8 mouse cellular contexts compared by ENCODE assay signal in the genomic region with DNA sequence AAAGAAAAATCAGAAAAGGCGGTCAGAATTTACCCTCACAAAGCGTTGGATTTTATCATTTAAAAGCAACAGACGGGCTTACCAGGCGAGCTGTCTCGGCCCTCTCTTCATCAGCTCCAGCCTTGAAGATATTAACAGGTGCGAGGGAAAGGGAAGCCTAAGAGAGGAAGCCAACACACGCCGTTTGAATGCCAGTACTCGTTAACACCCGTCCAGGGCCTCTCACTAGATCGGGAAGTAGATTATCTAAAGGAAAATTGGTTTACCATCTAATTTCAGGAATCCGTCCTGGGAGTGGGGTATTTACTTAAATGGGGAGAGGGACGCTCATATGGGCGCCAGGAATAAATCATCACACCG. TPM values are rescaled to one million over a fixed set of nuclear protein-coding genes. Genes with fewer than 3 reads are reported as not detected.
DNase-seq lines count a peak whose midpoint lies in the region; ATAC-seq and TF ChIP-seq lines count a peak whose summit lies in the region.

No protein-coding gene starts in this region.

- peaks cover 8% of the 10 kb centered on the region for H3K4me1 ChIP-seq in thymus, adult 2 months (replicated peaks; ENCODE audit: control insufficient read depth, insufficient read depth, low read length)
- H3K4me1 ChIP-seq in forebrain, embryonic 14.5 days (ENCODE audit: control insufficient read depth, insufficient read depth, low read length), result peaks cover 6% of the 10 kb centered on the region
- peaks cover 46% of the 10 kb centered on the region for H3K4me1 ChIP-seq in liver, embryonic 13.5 days (replicated peaks)
- H3K4me1 ChIP-seq in stomach, postnatal 0 days (replicated peaks; ENCODE audit: control insufficient read depth, insufficient read depth), result no peaks in the 10 kb centered on the region

- TF ChIP-seq EP300 in stomach, postnatal 0 days (optimal IDR thresholded peaks at IDR 0.05), result no peak

- H3K9me3 ChIP-seq in forebrain, embryonic 14.5 days (replicated peaks; ENCODE audit: control insufficient read depth, low read length), result no peaks in the 10 kb centered on the region
- no peaks in the 10 kb centered on the region for H3K9me3 ChIP-seq in liver, embryonic 13.5 days (replicated peaks)
- H3K9me3 ChIP-seq in stomach, postnatal 0 days (ENCODE audit: control insufficient read depth, low read length), result no peaks in the 10 kb centered on the region

- WGBS in thymus, adult 2 months, result 2% methylated on average over 15 of the region's 15 CpGs
- 5% methylated on average over 15 of the region's 15 CpGs for WGBS in forebrain, embryonic 14.5 days
- under 1% methylated on average over 15 of the region's 15 CpGs for WGBS in liver, embryonic 13.5 days (ENCODE audit: insufficient replicate concordance)
- 2% methylated on average over 15 of the region's 15 CpGs for WGBS in stomach, postnatal 0 days

- H3K9ac ChIP-seq in forebrain, embryonic 14.5 days (ENCODE audit: low read length), result peak overlapping the region; percentile 80
- H3K9ac ChIP-seq in liver, embryonic 13.5 days, result peak overlapping the region; percentile 87
- H3K9ac ChIP-seq in stomach, postnatal 0 days (ENCODE audit: low read length), result peak overlapping the region; percentile 91

- peaks cover 41% of the 10 kb centered on the region for H3K36me3 ChIP-seq in thymus, adult 2 months (ENCODE audit: control insufficient read depth, insufficient read depth, low read length)
- peaks cover 43% of the 10 kb centered on the region for H3K36me3 ChIP-seq in forebrain, embryonic 14.5 days (ENCODE audit: control insufficient read depth, insufficient read depth, low read length)
- H3K36me3 ChIP-seq in liver, embryonic 13.5 days, result peaks cover 43% of the 10 kb centered on the region
- H3K36me3 ChIP-seq in stomach, postnatal 0 days (ENCODE audit: control insufficient read depth, insufficient read depth, low read length), result peaks cover 21% of the 10 kb centered on the region

- peak overlapping the region; percentile 73 for H3K4me3 ChIP-seq in thymus, adult 2 months (ENCODE audit: control insufficient read depth, insufficient read depth, low read length)
- H3K4me3 ChIP-seq in forebrain, embryonic 14.5 days (ENCODE audit: low read depth, low read length), result peak overlapping the region; percentile 95
- peak overlapping the region; percentile 94 for H3K4me3 ChIP-seq in liver, embryonic 13.5 days (replicated peaks)
- peak overlapping the region; percentile 98 for H3K4me3 ChIP-seq in stomach, postnatal 0 days (ENCODE audit: low read depth, low read length)

- no peaks in the 10 kb centered on the region for H3K27me3 ChIP-seq in thymus, adult 2 months (ENCODE audit: control insufficient read depth, insufficient read depth, low read length)
- no peaks in the 10 kb centered on the region for H3K27me3 ChIP-seq in forebrain, embryonic 14.5 days (replicated peaks; ENCODE audit: control insufficient read depth, insufficient read depth, low read length)
- H3K27me3 ChIP-seq in liver, embryonic 13.5 days, result no peaks in the 10 kb centered on the region
- H3K27me3 ChIP-seq in stomach, postnatal 0 days (ENCODE audit: control insufficient read depth, insufficient read depth, low read length), result no peaks in the 10 kb centered on the region

- peak; percentile 0; the same call in 1 of the 2 replicates for ATAC-seq in forebrain, embryonic 14.5 days
- peak; percentile 53 for ATAC-seq in liver, embryonic 13.5 days (ENCODE audit: low read depth)
- ATAC-seq in stomach, postnatal 0 days (ENCODE audit: low FRiP score, low TSS enrichment), result no peak

- H3K27ac ChIP-seq in thymus, adult 2 months (ENCODE audit: control insufficient read depth, insufficient read depth, low read length), result peak overlapping the region; percentile 57; the same call in 1 of the 2 replicates
- peak overlapping the region; percentile 77; the same call in 1 of the 2 replicates for H3K27ac ChIP-seq in forebrain, embryonic 14.5 days (ENCODE audit: low read depth, low read length)
- H3K27ac ChIP-seq in liver, embryonic 13.5 days, result peak overlapping the region; percentile 90
- H3K27ac ChIP-seq in stomach, postnatal 0 days (replicated peaks), result peak overlapping the region; percentile 90; the same call in 1 of the 2 replicates

- no peak for TF ChIP-seq CTCF in thymus, adult 2 months (IDR thresholded peaks at IDR 0.05; ENCODE audit: borderline replicate concordance, control insufficient read depth, extremely low read depth, insufficient read depth, low read length, poor library complexity)
- TF ChIP-seq CTCF in stomach, postnatal 0 days (IDR thresholded peaks at IDR 0.05; ENCODE audit: low read depth), result no peak

- peak overlapping the region; percentile 86 for H3K4me2 ChIP-seq in forebrain, embryonic 14.5 days (ENCODE audit: low read length)
- H3K4me2 ChIP-seq in liver, embryonic 13.5 days, result peak overlapping the region; percentile 89
- H3K4me2 ChIP-seq in stomach, postnatal 0 days (replicated peaks; ENCODE audit: low read depth), result peak overlapping the region; percentile 65

- DNase-seq in thymus, adult 2 months, result no peak
- no peak for DNase-seq in thymus, postnatal 36 days
- DNase-seq in forebrain, embryonic 14.5 days (ENCODE audit: low spot score), result peak; percentile 22
- no peak for DNase-seq in liver, embryonic 13.5 days
- no peak for DNase-seq in stomach, postnatal 0 days (ENCODE audit: low spot score)
- DNase-seq in right cerebral cortex, postnatal 4 days, result no peak
- no peak for DNase-seq in adrenal gland, postnatal 10 days
- no peak for DNase-seq in frontal cortex, postnatal 36 days (ENCODE audit: low spot score in 2 of 2)

- TF ChIP-seq POLR2A in thymus, adult 2 months (IDR thresholded peaks at IDR 0.05; ENCODE audit: control insufficient read depth, extremely low read depth, insufficient read depth, low read length, poor library complexity), result no peak

RNA-seq across cellular contexts. Expression of a gene that starts 0.7 kb away (rescaled TPM):
- 130 and 139 TPM in 2 replicates for polyA plus RNA-seq in thymus, adult 2 months (2012; rRNA removed)
- 315 and 330 TPM in 2 replicates for polyA plus RNA-seq in forebrain, embryonic 14.5 days (2014; fragmentation: Nextera tagmentation; extraction: Ambion mirVana)
- 220 and 240 TPM in 2 replicates for polyA plus RNA-seq in liver, embryonic 13.5 days (2015; fragmentation: Nextera tagmentation; extraction: Ambion mirVana)
- 119 and 122 TPM in 2 replicates for polyA plus RNA-seq in stomach, postnatal 0 days (2015; fragmentation: Nextera tagmentation; extraction: Ambion mirVana)
- 100 to 1,000 TPM; 211 to 224 TPM for total RNA-seq in adrenal gland, postnatal 10 days (2021)

RNA-seq across cellular contexts. Expression of a gene that starts 17.7 kb away (rescaled TPM):
- polyA plus RNA-seq in thymus, adult 2 months (2012; rRNA removed), result 0.47 and 15.3 TPM in 2 replicates
- polyA plus RNA-seq in forebrain, embryonic 14.5 days (2014; fragmentation: Nextera tagmentation; extraction: Ambion mirVana), result not detected in 2 replicates
- 0.10 TPM in 1 of 2 replicates, not detected in the other for polyA plus RNA-seq in liver, embryonic 13.5 days (2015; fragmentation: Nextera tagmentation; extraction: Ambion mirVana)
- not detected in 2 replicates for polyA plus RNA-seq in stomach, postnatal 0 days (2015; fragmentation: Nextera tagmentation; extraction: Ambion mirVana)
- not detected for total RNA-seq in adrenal gland, postnatal 10 days (2021)
